Mouse (Mus musculus): Measurements from ENCODE around the gene Inhbe. TPM values are rescaled to one million over a fixed set of nuclear protein-coding genes. Genes with fewer than 3 reads are reported as not detected.

Inhbe gene
- polyA plus RNA-seq, 1 experiment from 2014 or later = not detected

DNA sequence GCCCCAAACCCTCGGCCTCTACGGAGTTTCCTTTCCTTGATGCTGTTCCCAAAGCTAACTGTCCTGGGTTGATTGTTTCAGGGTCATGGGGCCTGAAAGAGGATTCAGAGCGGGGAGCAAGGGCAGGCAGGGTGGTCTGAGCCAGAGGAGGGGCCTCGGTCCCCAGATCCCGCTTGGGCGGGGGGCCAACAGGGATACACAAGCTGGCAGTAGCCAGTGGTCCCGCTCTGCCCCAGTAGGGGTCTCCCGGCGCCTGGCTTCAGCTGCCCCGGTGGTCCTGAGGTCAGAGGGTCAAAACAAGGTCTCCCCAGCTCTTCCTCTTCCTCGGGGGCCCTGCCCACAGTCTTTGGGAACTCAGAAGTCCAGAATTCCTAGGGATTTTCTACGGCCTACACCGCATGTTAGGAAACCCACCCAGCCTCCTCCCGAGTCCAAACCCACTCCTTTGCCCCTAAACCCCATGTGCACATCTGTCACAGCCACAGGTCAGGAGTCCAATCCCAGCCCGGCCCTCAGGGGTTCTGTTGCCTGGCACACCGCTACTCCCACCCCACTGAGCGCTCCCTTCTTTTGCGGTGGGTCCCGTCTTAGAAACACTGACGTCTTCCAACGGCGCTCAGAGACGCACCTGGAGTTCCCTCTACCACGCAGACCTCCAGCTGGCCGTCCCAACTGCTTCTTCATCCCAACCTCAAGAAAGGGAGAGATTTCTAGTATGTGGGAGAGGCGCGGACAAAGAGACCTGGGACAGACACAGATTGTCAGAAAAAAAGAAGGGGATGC lies 13.4 kb downstream of the Inhbe start:
- H3K9ac ChIP-seq (replicated peaks; ENCODE audit: low read depth) = no peak overlapping the region; the same call in 1 of the 2 replicates
- no peaks in the 10 kb centered on the region for H3K9me3 ChIP-seq (ENCODE audit: low read length)
- DNase-seq (ENCODE audit: low spot score) (no peak), ATAC-seq (no peak)
- TF ChIP-seq CTCF (IDR thresholded peaks at IDR 0.05) (no peak), EP300 (IDR thresholded peaks at IDR 0.05) (no peak)
- peak overlapping the region; percentile 79 for H3K4me2 ChIP-seq (replicated peaks; ENCODE audit: low read depth, low read length)
- peaks cover 8% of the 10 kb centered on the region for H3K4me1 ChIP-seq (ENCODE audit: insufficient read depth, low read depth, low read length)
- no peaks in the 10 kb centered on the region for H3K36me3 ChIP-seq (ENCODE audit: insufficient read depth, low read length)
- H3K27me3 ChIP-seq (replicated peaks; ENCODE audit: insufficient read depth, low read length) = no peaks in the 10 kb centered on the region; the same call in 1 of the 2 replicates
- 1% methylated on average over 26 of the region's 27 CpGs for WGBS
- peak overlapping the region; percentile 49 for H3K4me3 ChIP-seq (ENCODE audit: low read depth, low read length)
- H3K27ac ChIP-seq (ENCODE audit: low read length) = peak overlapping the region; percentile 80

DNA sequence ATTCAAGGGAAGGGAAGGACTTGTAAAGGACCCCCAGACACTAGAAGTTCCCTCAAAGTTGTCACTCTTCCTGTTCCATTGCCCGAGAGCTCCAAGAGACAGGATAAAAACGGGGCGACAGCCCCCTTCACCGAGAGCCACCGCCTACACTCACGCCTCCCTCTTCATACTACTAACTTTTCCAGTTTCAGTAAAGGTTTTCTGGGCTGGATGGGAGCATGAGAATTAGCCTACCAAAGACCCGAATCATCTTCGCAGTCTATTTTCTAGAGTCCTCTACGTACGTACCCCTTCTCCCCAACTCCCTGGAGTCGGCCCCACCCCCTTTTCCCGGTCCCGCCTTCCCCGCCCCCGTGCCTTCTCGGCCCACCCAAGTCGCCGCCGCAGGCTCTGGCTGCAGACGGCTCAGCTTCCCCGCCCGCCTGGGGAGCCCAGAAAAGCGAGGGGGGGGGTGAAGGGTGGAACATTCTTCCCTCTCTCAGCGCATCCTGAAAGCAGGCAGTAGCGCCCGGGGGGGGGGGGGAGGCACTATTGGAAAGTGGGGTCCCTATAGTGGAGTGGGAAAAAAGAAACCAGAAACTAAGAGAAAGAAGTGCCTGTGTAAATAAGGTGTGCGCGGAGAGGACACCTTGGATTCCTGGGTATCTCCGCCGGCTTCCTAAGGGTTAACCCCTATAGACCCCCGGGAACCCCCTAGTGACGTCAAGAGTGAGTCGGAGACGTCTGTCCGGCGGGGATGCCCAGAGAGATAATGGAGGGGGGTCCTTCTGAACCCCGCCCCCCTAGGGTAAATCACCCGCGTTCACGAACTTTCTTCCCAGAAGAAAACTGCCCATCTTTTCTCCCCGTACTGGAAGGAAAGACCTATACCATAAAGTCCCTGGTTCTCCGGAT lies 14.3 kb downstream of the Inhbe start:
- TF ChIP-seq CTCF (IDR thresholded peaks at IDR 0.05) (no peak), EP300 (IDR thresholded peaks at IDR 0.05) (no peak)
- H3K9me3 ChIP-seq (ENCODE audit: low read length) = no peaks in the 10 kb centered on the region
- WGBS = under 1% methylated on average over 37 of the region's 42 CpGs
- H3K27ac ChIP-seq (ENCODE audit: low read length) = peak overlapping the region; percentile 80
- H3K4me2 ChIP-seq (replicated peaks; ENCODE audit: low read depth, low read length) = peak overlapping the region; percentile 79
- no peaks in the 10 kb centered on the region for H3K36me3 ChIP-seq (ENCODE audit: insufficient read depth, low read length)
- DNase-seq (ENCODE audit: low spot score) = peak; percentile 82
- H3K4me1 ChIP-seq (ENCODE audit: insufficient read depth, low read depth, low read length) = peaks cover 8% of the 10 kb centered on the region
- peak overlapping the region; percentile 16 for H3K9ac ChIP-seq (replicated peaks; ENCODE audit: low read depth)
- ATAC-seq = peak; percentile 57
- no peaks in the 10 kb centered on the region; the same call in 1 of the 2 replicates for H3K27me3 ChIP-seq (replicated peaks; ENCODE audit: insufficient read depth, low read length)
- H3K4me3 ChIP-seq (ENCODE audit: low read depth, low read length) = peak overlapping the region; percentile 49

GRCm38 (mm10) chr10:127338930-127339682 lies 15.1 kb downstream of the Inhbe start:
- DNase-seq (ENCODE audit: low spot score) (peak; percentile 96), ATAC-seq (peak; percentile 83)
- Histone ChIP-seq H3K4me2 (replicated peaks; ENCODE audit: low read depth, low read length) (peak overlapping the region; percentile 79), H3K4me1 (ENCODE audit: insufficient read depth, low read depth, low read length) (peaks cover 8% of the 10 kb centered on the region), H3K9ac (replicated peaks; ENCODE audit: low read depth) (peak overlapping the region; percentile 16), H3K36me3 (ENCODE audit: insufficient read depth, low read length) (no peaks in the 10 kb centered on the region), H3K27ac (ENCODE audit: low read length) (peak overlapping the region; percentile 80), H3K27me3 (replicated peaks; ENCODE audit: insufficient read depth, low read length) (no peaks in the 10 kb centered on the region; the same call in 1 of the 2 replicates), H3K9me3 (ENCODE audit: low read length) (no peaks in the 10 kb centered on the region), H3K4me3 (ENCODE audit: low read depth, low read length) (peak overlapping the region; percentile 49)
- WGBS = under 1% methylated on average over 30 of the region's 31 CpGs
- no peak for TF ChIP-seq EP300 (IDR thresholded peaks at IDR 0.05)
- peak; percentile 94 for TF ChIP-seq CTCF (IDR thresholded peaks at IDR 0.05)

- Histone ChIP-seq H3K4me1 (ENCODE audit: insufficient read depth, low read depth, low read length) (peaks cover 8% of the 10 kb centered on the region), H3K36me3 (ENCODE audit: insufficient read depth, low read length) (no peaks in the 10 kb centered on the region), H3K9me3 (ENCODE audit: low read length) (no peaks in the 10 kb centered on the region), H3K27ac (ENCODE audit: low read length) (no peak overlapping the region), H3K27me3 (replicated peaks; ENCODE audit: insufficient read depth, low read length) (no peaks in the 10 kb centered on the region; the same call in 1 of the 2 replicates), H3K9ac (replicated peaks; ENCODE audit: low read depth) (no peak overlapping the region), H3K4me2 (replicated peaks; ENCODE audit: low read depth, low read length) (no peak overlapping the region), H3K4me3 (ENCODE audit: low read depth, low read length) (no peak overlapping the region)
- DNase-seq (ENCODE audit: low spot score) = no peak
- ATAC-seq = no peak
- no peak for TF ChIP-seq EP300 (IDR thresholded peaks at IDR 0.05)
- no peak for TF ChIP-seq CTCF (IDR thresholded peaks at IDR 0.05)
- 69% methylated on average over 6 of the region's 6 CpGs for WGBS
Measured at GRCm38 (mm10) chr10:127337536-127338099, 16.6 kb downstream of the Inhbe start.

GRCm38 (mm10) chr10:127336952-127337351 lies 17.3 kb downstream of the Inhbe start:
- 51% methylated on average over 5 of the region's 5 CpGs for WGBS
- Histone ChIP-seq H3K27me3 (replicated peaks; ENCODE audit: insufficient read depth, low read length) (peaks cover 4% of the 10 kb centered on the region; the same call in 1 of the 2 replicates), H3K36me3 (ENCODE audit: insufficient read depth, low read length) (no peaks in the 10 kb centered on the region), H3K4me1 (ENCODE audit: insufficient read depth, low read depth, low read length) (peaks cover 8% of the 10 kb centered on the region), H3K4me3 (ENCODE audit: low read depth, low read length) (no peak overlapping the region), H3K4me2 (replicated peaks; ENCODE audit: low read depth, low read length) (no peak overlapping the region), H3K9me3 (ENCODE audit: low read length) (no peaks in the 10 kb centered on the region), H3K9ac (replicated peaks; ENCODE audit: low read depth) (no peak overlapping the region), H3K27ac (ENCODE audit: low read length) (no peak overlapping the region)
- DNase-seq (ENCODE audit: low spot score) (no peak), ATAC-seq (no peak)
- TF ChIP-seq EP300 (IDR thresholded peaks at IDR 0.05) (no peak), CTCF (IDR thresholded peaks at IDR 0.05) (no peak)
